Mouse (Mus musculus): ENCODE results near the gene Fntb.

DNA sequence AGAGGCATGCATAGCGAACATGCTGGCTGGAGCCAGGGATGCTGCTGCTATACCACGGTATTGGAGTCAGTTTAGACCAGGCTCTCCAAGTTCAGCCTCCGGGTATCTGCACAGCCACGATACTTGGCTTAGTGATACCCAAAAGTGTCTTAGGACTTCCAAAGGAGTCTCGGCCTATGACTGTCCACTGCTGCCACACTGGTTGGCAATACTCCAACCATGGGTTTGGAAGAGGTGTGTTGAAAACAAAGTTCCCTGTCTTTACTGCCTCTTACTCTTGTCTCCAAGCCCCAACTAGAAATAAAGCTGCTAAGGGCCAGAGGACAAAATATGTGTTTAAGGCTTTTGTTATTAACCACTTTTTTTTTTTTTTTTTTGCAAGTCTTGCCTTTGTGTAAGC is 45.1 kb downstream of the Fntb start:
- no peak for TF ChIP-seq POLR2A (IDR thresholded peaks at IDR 0.05; ENCODE audit: borderline replicate concordance, extremely low read depth, low read depth, low read length)
- no peak for TF ChIP-seq CTCF (IDR thresholded peaks at IDR 0.05; ENCODE audit: insufficient read depth, low read length)
